Mouse (Mus musculus) liver, embryonic 15.5 days (tissue): ENCODE data around the gene Ints3. TPM values are rescaled to one million over a fixed set of nuclear protein-coding genes. Genes with fewer than 3 reads are reported as not detected.

Experiments
- ATAC-seq: fragments of 200-750 bp; cut with Nextera tagmentation; 2 replicates; pipeline ENCODE4 v1.8.0; 2017; ENCODE audit warnings: moderate number of reproducible peaks, mild to moderate bottlenecking, moderate library complexity; ENCODE audit not compliant: insufficient read depth
- H3K27ac ChIP-seq: fragments of 300-500 bp; sonication (generic); replicated peaks from 2 replicates; pipeline ENCODE4 v1.5.1; 2015; ENCODE audit warnings: mild to moderate bottlenecking, inconsistent platforms
- H3K27me3 ChIP-seq: fragments of 300-500 bp; sonication (generic); 2 replicates; pipeline ENCODE4 v1.6.1; 2015; ENCODE audit warnings: mild to moderate bottlenecking, inconsistent platforms
- H3K36me3 ChIP-seq: fragments of 300-500 bp; sonication (generic); replicated peaks from 2 replicates; pipeline ENCODE4 v1.6.1; 2015; ENCODE audit warnings: moderate library complexity, mild to moderate bottlenecking, inconsistent platforms
- H3K4me1 ChIP-seq: fragments of 300-500 bp; sonication (generic); replicated peaks from 2 replicates; pipeline ENCODE4 v1.6.1; 2015; ENCODE audit warnings: inconsistent platforms
- H3K4me2 ChIP-seq: fragments of 300-500 bp; sonication (generic); 2 replicates; pipeline ENCODE4 v1.6.1; 2015; ENCODE audit warnings: moderate library complexity, mild to moderate bottlenecking, inconsistent platforms
- H3K4me3 ChIP-seq: fragments of 300-500 bp; sonication (generic); replicated peaks from 2 replicates; pipeline ENCODE4 v1.5.1; 2015; ENCODE audit warnings: mild to moderate bottlenecking, inconsistent platforms
- H3K9ac ChIP-seq: fragments of 300-500 bp; sonication (generic); 2 replicates; pipeline ENCODE4 v1.6.1; 2015; ENCODE audit warnings: moderate library complexity, mild to moderate bottlenecking, inconsistent platforms
- H3K9me3 ChIP-seq: fragments of 300-500 bp; sonication (generic); replicated peaks from 2 replicates; pipeline ENCODE4 v1.6.1; 2016; ENCODE audit warnings: inconsistent platforms
- WGBS: fragments of 180-500 bp; shearing (Covaris S2); methylation state at CpG from one replicate; pipeline ENCODE4 v1.1.7; 2015; ENCODE audit warnings: mixed read lengths; ENCODE audit not compliant: insufficient replicate concordance; 5-methylcytosine and 5-hydroxymethylcytosine counted together
- polyA plus RNA-seq: library from polyadenylated mRNA; unstranded; fragments of >200 nt; fragmentation: Nextera tagmentation; extraction: Ambion mirVana; gene quantifications from 2 replicates; pipeline ENCODE4 v1.2.1, GENCODE M21; 2015

Gene Ints3
- 9.2 and 9.9 TPM in 2 replicates for polyA plus RNA-seq

GRCm38 (mm10) chr3:90433381-90434020 lies at the start of gene Ints3:
Ints3 (minus strand) TSS chr3:90433622.
- peak; percentile 99 for ATAC-seq
- H3K27ac ChIP-seq = peak within 1 kb of the TSS; percentile 97
- H3K27me3 ChIP-seq = no peaks in the 10 kb centered on the region
- peak within 1 kb of the TSS; percentile 85 for H3K4me3 ChIP-seq
- peaks cover 51% of the 10 kb centered on the region for H3K4me1 ChIP-seq
- H3K9ac ChIP-seq = peak within 1 kb of the TSS; percentile 93
- WGBS = under 1% methylated on average over 52 of the region's 52 CpGs
- H3K9me3 ChIP-seq = no peaks in the 10 kb centered on the region
- peak within 1 kb of the TSS; percentile 95 for H3K4me2 ChIP-seq
- H3K36me3 ChIP-seq = no peaks in the 10 kb centered on the region

- H3K27ac ChIP-seq = peak within 1 kb of the TSS; percentile 85
- H3K4me1 ChIP-seq = peaks cover 20% of the 10 kb centered on the region
- H3K4me2 ChIP-seq = peak within 1 kb of the TSS; percentile 73
- H3K36me3 ChIP-seq = peaks cover 33% of the 10 kb centered on the region
- no peaks in the 10 kb centered on the region for H3K27me3 ChIP-seq
- under 1% methylated on average over 45 of the region's 45 CpGs for WGBS
- peak within 1 kb of the TSS; percentile 75 for H3K4me3 ChIP-seq
- peak within 1 kb of the TSS; percentile 79 for H3K9ac ChIP-seq
- H3K9me3 ChIP-seq = no peaks in the 10 kb centered on the region
- ATAC-seq = peak; percentile 99
Observed at GRCm38 (mm10) chr3:90475831-90476611, 42.6 kb upstream of the Ints3 start, which contains the start of gene Ilf2. Ilf2 (plus strand) TSS chr3:90476126.

GRCm38 (mm10) chr3:90475151-90475830 lies 41.9 kb upstream of the Ints3 start:
- 34% methylated on average over 16 of the region's 16 CpGs for WGBS
- Histone ChIP-seq H3K4me1 (peaks cover 20% of the 10 kb centered on the region), H3K9ac (no peak overlapping the region), H3K4me2 (peak overlapping the region; percentile 62), H3K4me3 (peak overlapping the region; percentile 54), H3K27ac (no peak overlapping the region), H3K36me3 (peaks cover 26% of the 10 kb centered on the region), H3K27me3 (no peaks in the 10 kb centered on the region), H3K9me3 (no peaks in the 10 kb centered on the region)
- peak; percentile 2 for ATAC-seq

- Histone ChIP-seq H3K9me3 (no peaks in the 10 kb centered on the region), H3K27me3 (peaks cover 19% of the 10 kb centered on the region), H3K4me3 (no peak overlapping the region), H3K4me1 (peaks cover 14% of the 10 kb centered on the region), H3K9ac (no peak overlapping the region), H3K4me2 (no peak overlapping the region), H3K36me3 (no peaks in the 10 kb centered on the region), H3K27ac (no peak overlapping the region)
- WGBS = 13% methylated on average over 3 of the region's 3 CpGs
- no peak for ATAC-seq
Observed at GRCm38 (mm10) chr3:90472213-90472612, 38.8 kb upstream of the Ints3 start.

GRCm38 (mm10) chr3:90467618-90468300 lies 34.3 kb upstream of the Ints3 start:
- Histone ChIP-seq H3K4me3 (no peak overlapping the region), H3K36me3 (no peaks in the 10 kb centered on the region), H3K4me1 (peaks cover 19% of the 10 kb centered on the region), H3K27ac (no peak overlapping the region), H3K9ac (no peak overlapping the region), H3K4me2 (no peak overlapping the region), H3K9me3 (no peaks in the 10 kb centered on the region), H3K27me3 (peaks cover 63% of the 10 kb centered on the region)
- WGBS = 78% methylated on average over 10 of the region's 10 CpGs
- no peak for ATAC-seq

- Histone ChIP-seq H3K9ac (no peak overlapping the region), H3K36me3 (no peaks in the 10 kb centered on the region), H3K4me2 (peak overlapping the region; percentile 69), H3K4me1 (peaks cover 17% of the 10 kb centered on the region), H3K9me3 (no peaks in the 10 kb centered on the region), H3K27me3 (peaks cover 77% of the 10 kb centered on the region), H3K27ac (no peak overlapping the region), H3K4me3 (peak overlapping the region; percentile 54)
- WGBS = 1% methylated on average over 15 of the region's 15 CpGs
- ATAC-seq = peak; percentile 11; the same call in 1 of the 2 replicates
Observed at GRCm38 (mm10) chr3:90466311-90466766, 32.9 kb upstream of the Ints3 start.

- Histone ChIP-seq H3K4me3 (peak within 1 kb of the TSS; percentile 54), H3K27me3 (peaks cover 82% of the 10 kb centered on the region), H3K36me3 (no peaks in the 10 kb centered on the region), H3K9ac (peak within 1 kb of the TSS; percentile 11; the same call in 1 of the 2 replicates), H3K4me1 (peaks cover 17% of the 10 kb centered on the region), H3K4me2 (peak within 1 kb of the TSS; percentile 69), H3K27ac (no peak within 1 kb of the TSS), H3K9me3 (no peaks in the 10 kb centered on the region)
- WGBS = under 1% methylated on average over 38 of the region's 49 CpGs
- ATAC-seq = peak; percentile 39; the same call in 1 of the 2 replicates
Observed at GRCm38 (mm10) chr3:90465686-90466310, 32.4 kb upstream of the Ints3 start, which contains the start of gene Npr1. Npr1 (minus strand) TSS chr3:90465866.

- Histone ChIP-seq H3K36me3 (no peaks in the 10 kb centered on the region), H3K4me3 (peak overlapping the region; percentile 54), H3K4me1 (peaks cover 17% of the 10 kb centered on the region), H3K27ac (no peak overlapping the region), H3K9ac (peak overlapping the region; percentile 11; the same call in 1 of the 2 replicates), H3K4me2 (peak overlapping the region; percentile 69), H3K9me3 (no peaks in the 10 kb centered on the region), H3K27me3 (peaks cover 88% of the 10 kb centered on the region)
- WGBS = 2% methylated on average over 75 of the region's 75 CpGs
- ATAC-seq = 0 out of 2 replicates have a peak, but pooled peaks have one; percentile 6
Observed at GRCm38 (mm10) chr3:90465081-90465685, 31.8 kb upstream of the Ints3 start.

- H3K9me3 ChIP-seq = no peaks in the 10 kb centered on the region
- H3K27ac ChIP-seq = no peak overlapping the region
- peaks cover 93% of the 10 kb centered on the region for H3K27me3 ChIP-seq
- WGBS = 19% methylated on average over 37 of the region's 37 CpGs
- peak overlapping the region; percentile 69 for H3K4me2 ChIP-seq
- H3K4me1 ChIP-seq = peaks cover 17% of the 10 kb centered on the region
- no peak overlapping the region for H3K9ac ChIP-seq
- ATAC-seq = no peak
- H3K36me3 ChIP-seq = no peaks in the 10 kb centered on the region
- peak overlapping the region; percentile 54 for H3K4me3 ChIP-seq
Observed at GRCm38 (mm10) chr3:90464552-90465080, 31.2 kb upstream of the Ints3 start.
